Mouse (Mus musculus) intestine, embryonic 15.5 days (tissue): ENCODE data around the gene Shank2. TPM values are rescaled to one million over a fixed set of nuclear protein-coding genes. Genes with fewer than 3 reads are reported as not detected.
A peak's percentile ranks its signal among the peaks of the same experiment; 100 is the strongest.

Experiments used
- ATAC-seq: fragments of 200-750 bp; cut with Nextera tagmentation; 2 replicates; pipeline ENCODE4 v1.8.0; 2017; ENCODE audit warnings: moderate TSS enrichment, moderate library complexity
- H3K27ac ChIP-seq: fragments of 300-500 bp; sonication (generic); 2 replicates; pipeline ENCODE4 v1.5.1; 2015; ENCODE audit warnings: mild to moderate bottlenecking, inconsistent platforms
- H3K27me3 ChIP-seq: fragments of 300-500 bp; sonication (generic); replicated peaks from 2 replicates; pipeline ENCODE4 v1.6.1; 2015; ENCODE audit warnings: inconsistent platforms
- H3K36me3 ChIP-seq: fragments of 300-500 bp; sonication (generic); 2 replicates; pipeline ENCODE4 v1.6.1; 2015; ENCODE audit warnings: inconsistent platforms
- H3K4me1 ChIP-seq: fragments of 300-500 bp; sonication (generic); replicated peaks from 2 replicates; pipeline ENCODE4 v1.6.1; 2015; ENCODE audit warnings: inconsistent platforms
- H3K4me2 ChIP-seq: fragments of 300-500 bp; sonication (generic); replicated peaks from 2 replicates; pipeline ENCODE4 v1.6.1; 2015; ENCODE audit warnings: mild to moderate bottlenecking, inconsistent platforms
- H3K4me3 ChIP-seq: fragments of 300-500 bp; sonication (generic); replicated peaks from 2 replicates; pipeline ENCODE4 v1.5.1; 2015; ENCODE audit warnings: inconsistent platforms
- H3K9ac ChIP-seq: fragments of 300-500 bp; sonication (generic); 2 replicates; pipeline ENCODE4 v1.6.1; 2015; ENCODE audit warnings: inconsistent platforms
- H3K9me3 ChIP-seq: fragments of 300-500 bp; sonication (generic); 2 replicates; pipeline ENCODE4 v1.6.1; 2016; ENCODE audit warnings: inconsistent platforms
- WGBS: fragments of 180-500 bp; shearing (Covaris S2); methylation state at CpG from one replicate; pipeline ENCODE4 v1.1.7; 2015; 5-methylcytosine and 5-hydroxymethylcytosine counted together
- polyA plus RNA-seq: library from polyadenylated mRNA; unstranded; fragments of >200 nt; fragmentation: Nextera tagmentation; extraction: Ambion mirVana; gene quantifications from 2 replicates; pipeline ENCODE4 v1.2.1, GENCODE M21; 2015

The Shank2 gene
- polyA plus RNA-seq, 1 experiment from 2014 or later = 0.99 TPM

DNA sequence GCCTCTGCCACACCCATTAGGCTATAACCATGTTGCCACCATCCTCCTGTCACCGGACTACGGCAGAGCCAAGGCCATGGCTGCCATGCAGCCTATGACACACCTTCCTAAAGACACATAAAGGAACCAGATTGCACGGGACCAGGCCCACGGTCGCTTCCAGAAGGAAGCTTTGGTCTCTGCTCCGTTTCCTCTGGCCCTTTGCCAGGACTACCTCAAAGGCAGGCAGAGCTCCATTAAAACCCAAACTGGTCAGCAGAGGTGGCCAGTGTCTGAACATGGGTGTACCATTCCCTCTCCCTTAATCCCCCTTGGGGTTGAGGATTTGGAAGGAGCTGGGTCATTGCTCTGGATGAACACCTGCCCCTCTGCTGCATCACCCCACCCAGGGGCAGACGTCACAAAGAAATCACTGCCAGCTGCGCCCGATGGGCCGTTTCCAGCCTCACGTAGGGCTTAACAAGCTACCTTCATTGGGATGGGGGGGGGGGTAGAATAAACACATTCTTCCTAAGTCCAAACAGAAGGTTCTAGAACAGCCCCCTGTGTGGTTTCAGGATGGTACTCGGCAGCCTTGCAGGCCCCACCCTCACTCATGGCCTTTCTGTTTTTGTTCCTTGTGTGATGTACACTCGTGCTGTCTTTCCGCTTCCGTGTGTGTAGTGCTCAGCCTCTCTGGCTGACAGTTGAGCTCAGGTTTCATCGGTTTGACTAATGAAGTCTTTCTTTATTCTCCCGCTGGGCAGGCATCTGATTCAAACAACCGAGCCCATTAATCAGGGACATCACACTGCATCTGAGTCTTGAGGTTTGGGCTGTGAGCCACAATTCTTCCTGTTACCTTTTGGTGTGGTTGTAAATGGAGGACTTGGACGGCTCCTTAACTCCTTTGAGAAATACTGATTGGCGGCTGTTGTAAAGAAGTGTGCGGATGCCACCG is 410.5 kb downstream of the Shank2 start:
- no peak overlapping the region for H3K4me3 ChIP-seq
- H3K27me3 ChIP-seq = no peaks in the 10 kb centered on the region
- H3K4me1 ChIP-seq = peaks cover 3% of the 10 kb centered on the region; the same call in 1 of the 2 replicates
- H3K9ac ChIP-seq = no peak overlapping the region
- no peak overlapping the region for H3K4me2 ChIP-seq
- 56% methylated on average over 22 of the region's 22 CpGs for WGBS
- no peaks in the 10 kb centered on the region for H3K9me3 ChIP-seq
- H3K36me3 ChIP-seq = no peaks in the 10 kb centered on the region
- no peak for ATAC-seq
- no peak overlapping the region for H3K27ac ChIP-seq

- H3K27ac ChIP-seq = no peak overlapping the region
- H3K9me3 ChIP-seq = no peaks in the 10 kb centered on the region
- ATAC-seq = no peak
- no peaks in the 10 kb centered on the region for H3K27me3 ChIP-seq
- H3K4me1 ChIP-seq = peaks cover 9% of the 10 kb centered on the region
- no peak overlapping the region for H3K4me2 ChIP-seq
- H3K36me3 ChIP-seq = no peaks in the 10 kb centered on the region
- 52% methylated on average over 5 of the region's 5 CpGs for WGBS
- no peak overlapping the region for H3K4me3 ChIP-seq
- H3K9ac ChIP-seq = no peak overlapping the region
Measured at GRCm38 (mm10) chr7:144414632-144415031, 412.9 kb downstream of the Shank2 start.

- Histone ChIP-seq H3K27me3 (no peaks in the 10 kb centered on the region), H3K4me2 (no peak overlapping the region), H3K9ac (no peak overlapping the region), H3K27ac (no peak overlapping the region), H3K9me3 (no peaks in the 10 kb centered on the region), H3K4me1 (peaks cover 9% of the 10 kb centered on the region), H3K4me3 (no peak overlapping the region), H3K36me3 (no peaks in the 10 kb centered on the region)
- 77% methylated on average over 4 of the region's 4 CpGs for WGBS
- ATAC-seq = no peak; the same call in 1 of the 2 replicates
Measured at GRCm38 (mm10) chr7:144415795-144416194, 414.1 kb downstream of the Shank2 start.

- Histone ChIP-seq H3K4me2 (0 out of 2 replicates have a peak overlapping the region, but pooled peaks have one; percentile 19), H3K4me1 (peaks cover 6% of the 10 kb centered on the region), H3K27ac (no peak overlapping the region), H3K9me3 (no peaks in the 10 kb centered on the region), H3K9ac (no peak overlapping the region), H3K4me3 (no peak overlapping the region), H3K27me3 (no peaks in the 10 kb centered on the region), H3K36me3 (no peaks in the 10 kb centered on the region)
- 24% methylated on average over 2 of the region's 2 CpGs for WGBS
- ATAC-seq = peak; percentile 18; the same call in 1 of the 2 replicates
Measured at GRCm38 (mm10) chr7:144417234-144417633, 415.5 kb downstream of the Shank2 start.

- Histone ChIP-seq H3K27ac (peak overlapping the region; percentile 61; the same call in 1 of the 2 replicates), H3K9ac (no peak overlapping the region; the same call in 1 of the 2 replicates), H3K4me1 (peaks cover 6% of the 10 kb centered on the region), H3K4me2 (0 out of 2 replicates have a peak overlapping the region, but pooled peaks have one; percentile 19), H3K4me3 (no peak overlapping the region), H3K27me3 (no peaks in the 10 kb centered on the region), H3K9me3 (no peaks in the 10 kb centered on the region), H3K36me3 (no peaks in the 10 kb centered on the region)
- WGBS = 25% methylated on average over 16 of the region's 16 CpGs
- ATAC-seq = peak; percentile 91
Measured at GRCm38 (mm10) chr7:144417644-144418343, 416.1 kb downstream of the Shank2 start.

- H3K4me2 ChIP-seq = no peak overlapping the region
- H3K27ac ChIP-seq = no peak overlapping the region
- no peaks in the 10 kb centered on the region for H3K27me3 ChIP-seq
- 38% methylated on average over 16 of the region's 16 CpGs for WGBS
- no peak overlapping the region for H3K4me3 ChIP-seq
- H3K9me3 ChIP-seq = no peaks in the 10 kb centered on the region
- ATAC-seq = no peak
- H3K36me3 ChIP-seq = no peaks in the 10 kb centered on the region
- no peak overlapping the region for H3K9ac ChIP-seq
- peaks cover 6% of the 10 kb centered on the region for H3K4me1 ChIP-seq
Measured at GRCm38 (mm10) chr7:144420552-144420951, 418.8 kb downstream of the Shank2 start.

GRCm38 (mm10) chr7:144421478-144421877 is 419.8 kb downstream of the Shank2 start:
- no peak overlapping the region for H3K9ac ChIP-seq
- no peaks in the 10 kb centered on the region for H3K27me3 ChIP-seq
- H3K4me3 ChIP-seq = no peak overlapping the region
- H3K9me3 ChIP-seq = no peaks in the 10 kb centered on the region
- no peak overlapping the region for H3K4me2 ChIP-seq
- H3K36me3 ChIP-seq = no peaks in the 10 kb centered on the region
- peaks cover 6% of the 10 kb centered on the region for H3K4me1 ChIP-seq
- no peak overlapping the region for H3K27ac ChIP-seq
- ATAC-seq = no peak
- WGBS = 76% methylated on average over 6 of the region's 6 CpGs

- no peaks in the 10 kb centered on the region for H3K27me3 ChIP-seq
- H3K27ac ChIP-seq = no peak overlapping the region
- H3K4me2 ChIP-seq = no peak overlapping the region
- no peak overlapping the region for H3K9ac ChIP-seq
- no peaks in the 10 kb centered on the region for H3K4me1 ChIP-seq
- H3K36me3 ChIP-seq = no peaks in the 10 kb centered on the region
- H3K4me3 ChIP-seq = no peak overlapping the region
- 11% methylated on average over 8 of the region's 8 CpGs for WGBS
- H3K9me3 ChIP-seq = no peaks in the 10 kb centered on the region
- no peak for ATAC-seq
Measured at GRCm38 (mm10) chr7:144425953-144426352, 424.2 kb downstream of the Shank2 start.

GRCm38 (mm10) chr7:144426594-144426993 is 424.9 kb downstream of the Shank2 start:
- no peak for ATAC-seq
- no peak overlapping the region for H3K4me3 ChIP-seq
- H3K4me2 ChIP-seq = no peak overlapping the region
- no peak overlapping the region for H3K27ac ChIP-seq
- H3K4me1 ChIP-seq = no peaks in the 10 kb centered on the region
- WGBS = 81% methylated on average over 3 of the region's 3 CpGs
- H3K9ac ChIP-seq = no peak overlapping the region
- no peaks in the 10 kb centered on the region for H3K36me3 ChIP-seq
- H3K27me3 ChIP-seq = no peaks in the 10 kb centered on the region
- H3K9me3 ChIP-seq = no peaks in the 10 kb centered on the region

DNA sequence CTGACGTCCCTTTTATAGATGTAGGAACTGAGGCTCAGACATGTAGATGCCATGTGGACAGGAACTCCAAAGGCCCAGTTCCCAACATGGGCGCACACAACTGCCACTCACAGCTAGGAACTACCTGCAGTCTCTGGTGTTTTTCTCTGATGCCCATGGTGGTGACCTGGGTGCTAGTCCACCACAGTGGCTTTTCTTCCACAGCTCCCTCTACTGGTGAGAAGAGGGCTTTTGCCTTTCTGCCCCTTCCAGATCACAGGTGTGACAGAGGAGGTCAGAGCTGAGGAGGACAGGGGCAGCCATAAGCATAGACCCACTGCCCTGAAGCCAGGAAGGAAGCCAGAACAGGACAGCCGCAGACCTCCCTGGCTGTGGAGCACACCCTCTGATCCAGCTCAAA is 425.7 kb downstream of the Shank2 start:
- ATAC-seq = no peak
- no peak overlapping the region for H3K9ac ChIP-seq
- no peaks in the 10 kb centered on the region for H3K4me1 ChIP-seq
- no peaks in the 10 kb centered on the region for H3K9me3 ChIP-seq
- H3K4me2 ChIP-seq = no peak overlapping the region
- H3K4me3 ChIP-seq = no peak overlapping the region
- whole genome bisulfite sequencing = 79% methylated on average over 3 of the region's 3 CpGs
- no peaks in the 10 kb centered on the region for H3K36me3 ChIP-seq
- no peak overlapping the region for H3K27ac ChIP-seq
- no peaks in the 10 kb centered on the region for H3K27me3 ChIP-seq

DNA sequence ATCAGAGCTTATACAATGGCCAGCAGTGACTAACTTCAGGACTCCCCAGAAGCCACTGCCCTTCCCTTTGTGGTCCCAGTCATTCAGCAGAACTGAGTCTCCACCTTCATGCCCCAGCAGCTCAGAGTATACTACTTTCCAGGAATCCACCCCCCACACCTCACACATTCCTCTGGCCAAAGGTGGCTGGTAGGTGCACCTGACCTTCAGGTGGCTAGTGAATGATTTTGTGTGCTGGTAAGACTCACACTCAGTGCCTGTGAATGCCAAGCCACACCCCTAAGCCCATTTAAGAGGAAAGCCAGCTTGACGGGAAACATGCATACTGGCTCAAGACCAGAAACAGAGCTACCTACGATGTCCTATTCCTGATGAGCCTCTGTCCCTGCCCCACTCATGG is 431.2 kb downstream of the Shank2 start:
- Histone ChIP-seq H3K27ac (no peak overlapping the region), H3K27me3 (no peaks in the 10 kb centered on the region), H3K4me3 (no peak overlapping the region), H3K9me3 (no peaks in the 10 kb centered on the region), H3K36me3 (peaks cover 17% of the 10 kb centered on the region), H3K4me1 (no peaks in the 10 kb centered on the region), H3K9ac (no peak overlapping the region), H3K4me2 (no peak overlapping the region)
- no peak for ATAC-seq
- WGBS = 60% methylated on average over 2 of the region's 2 CpGs

DNA sequence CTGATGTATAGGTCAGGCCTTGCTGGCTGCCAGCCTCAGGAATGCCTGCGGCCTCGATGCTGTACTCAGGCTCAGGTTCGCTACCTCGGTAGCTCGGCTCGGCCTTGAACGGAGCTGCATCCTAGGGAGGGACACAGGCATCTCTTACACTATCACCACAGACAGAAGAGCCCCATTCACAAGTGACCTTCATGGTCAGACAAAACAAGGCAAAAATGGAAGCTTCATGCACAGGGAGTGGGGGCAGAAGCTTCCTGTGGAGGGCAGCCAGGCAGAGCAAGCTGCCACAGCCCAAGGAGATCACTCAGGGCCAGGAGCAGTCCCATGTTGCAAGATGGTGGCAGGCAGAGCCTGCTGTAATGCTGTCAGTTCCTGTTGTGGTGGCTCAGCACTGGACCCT is 437.1 kb downstream of the Shank2 start:
- no peak overlapping the region for H3K4me2 ChIP-seq
- H3K36me3 ChIP-seq = peaks cover 59% of the 10 kb centered on the region
- WGBS = 98% methylated on average over 7 of the region's 7 CpGs
- no peak overlapping the region for H3K9ac ChIP-seq
- no peak for ATAC-seq
- no peak overlapping the region for H3K27ac ChIP-seq
- H3K4me3 ChIP-seq = no peak overlapping the region
- H3K4me1 ChIP-seq = no peaks in the 10 kb centered on the region
- no peaks in the 10 kb centered on the region for H3K9me3 ChIP-seq
- H3K27me3 ChIP-seq = no peaks in the 10 kb centered on the region
